Mouse (Mus musculus) liver, embryonic 14.5 days (tissue): ENCODE measurements around the gene Cdx2. TPM values are rescaled to one million over a fixed set of nuclear protein-coding genes. Genes with fewer than 3 reads are reported as not detected.
A peak's percentile ranks its signal among the peaks of the same experiment; 100 is the strongest.

Experiments used
- ATAC-seq: fragments of 200-750 bp; cut with Nextera tagmentation; 2 replicates; pipeline ENCODE4 v1.8.0; 2017; ENCODE audit warnings: moderate number of reproducible peaks, mild to moderate bottlenecking, moderate library complexity; ENCODE audit not compliant: insufficient read depth
- DNase-seq, 3 experiments: peaks; one replicate each; pipeline ENCODE4 v3.0.0-alpha.2; 2012 to 2013; ENCODE audit warnings: low read depth in 3 of 3, low spot score in 3 of 3
- H3K27ac ChIP-seq: fragments of 300-500 bp; sonication (generic); 2 replicates; pipeline ENCODE4 v1.5.1; 2014; ENCODE audit warnings: moderate library complexity, mild to moderate bottlenecking, control low read depth, inconsistent platforms
- H3K27me3 ChIP-seq: fragments of 300-500 bp; sonication (generic); 2 replicates; pipeline ENCODE4 v1.6.1; 2014; ENCODE audit warnings: mild to moderate bottlenecking, low read length, moderate library complexity; ENCODE audit not compliant: control insufficient read depth, insufficient read depth
- H3K36me3 ChIP-seq: fragments of 300-500 bp; sonication (generic); replicated peaks from 2 replicates; pipeline ENCODE4 v1.6.1; 2014; ENCODE audit warnings: low read depth; ENCODE audit not compliant: control insufficient read depth, insufficient read depth
- H3K4me1 ChIP-seq, 2 experiments: fragments of 200-500 bp in 1 of 2; fragments of 300-500 bp in 1 of 2; sonication (generic) in 1 of 2; replicated peaks; 2 replicates each; pipeline ENCODE4 v1.6.1; 2012 to 2014; ENCODE audit warnings: antibody characterized with exemption in 1 of 2, inconsistent platforms in 1 of 2, low read length in 1 of 2; ENCODE audit not compliant: control insufficient read depth in 2 of 2, insufficient read depth in 2 of 2
- H3K4me2 ChIP-seq: fragments of 300-500 bp; sonication (generic); 2 replicates; pipeline ENCODE4 v1.6.1; 2014; ENCODE audit warnings: low read depth, mild to moderate bottlenecking, control low read depth, moderate library complexity
- H3K4me3 ChIP-seq, 2 experiments: fragments of 200-500 bp in 1 of 2; fragments of 300-500 bp in 1 of 2; sonication (generic) in 1 of 2; 2 replicates each; pipeline ENCODE4 v1.5.1; 2012 to 2014; ENCODE audit warnings: low read depth in 2 of 2, low read length in 2 of 2, mild to moderate bottlenecking in 2 of 2, control low read depth in 1 of 2, inconsistent platforms in 1 of 2, moderate library complexity in 1 of 2; ENCODE audit not compliant: insufficient read depth in 1 of 2
- H3K9ac ChIP-seq: fragments of 300-500 bp; sonication (generic); replicated peaks from 2 replicates; pipeline ENCODE4 v1.6.1; 2014; ENCODE audit warnings: mild to moderate bottlenecking, control low read depth, moderate library complexity
- H3K9me3 ChIP-seq: fragments of 300-500 bp; sonication (generic); 2 replicates; pipeline ENCODE4 v1.6.1; 2016; ENCODE audit warnings: low read length, mixed read lengths; ENCODE audit not compliant: control insufficient read depth
- CTCF ChIP-seq: IDR thresholded peaks from 2 replicates; pipeline ENCODE4 v1.5.1; 2016; ENCODE audit warnings: antibody characterized with exemption, low read depth, control low read depth
- EP300 ChIP-seq: IDR thresholded peaks from 2 replicates; pipeline ENCODE4 v1.6.1; 2016; ENCODE audit warnings: antibody characterized with exemption, low read depth
- WGBS: fragments of 180-500 bp; shearing (Covaris S2); extraction: QIAGEN DNeasy Blood & Tissue Kit; methylation state at CpG from one replicate; pipeline ENCODE4 v1.1.7; 2014; ENCODE audit not compliant: insufficient replicate concordance; 5-methylcytosine and 5-hydroxymethylcytosine counted together
- polyA plus RNA-seq, 2 experiments: library from polyadenylated mRNA; depleted of rRNA in 1 of 2; stranded (reverse) in 1 of 2; unstranded in 1 of 2; fragments of >200 nt; fragmentation: Nextera tagmentation in 1 of 2; extraction: Ambion mirVana in 1 of 2; gene quantifications; 2 replicates each; pipeline versions ENCODE4 v1.2.1 to v1.2.3; 2012 to 2014

Cdx2 gene
- polyA plus RNA-seq, 2 experiments, result not detected

GRCm38 (mm10) chr5:147339560-147339959, 32.5 kb upstream of the Cdx2 start:
- TF ChIP-seq EP300 (no peak), CTCF (no peak)
- Histone ChIP-seq H3K4me3 (no peak overlapping the region), H3K4me1 (no peaks in the 10 kb centered on the region), H3K36me3 (no peaks in the 10 kb centered on the region), H3K9ac (no peak overlapping the region), H3K4me2 (no peak overlapping the region), H3K27me3 (no peaks in the 10 kb centered on the region), H3K27ac (no peak overlapping the region), H3K9me3 (no peaks in the 10 kb centered on the region)
- DNase-seq (no peak), ATAC-seq (no peak)
- WGBS, result 20% methylated on average over 11 of the region's 11 CpGs

- no peaks in the 10 kb centered on the region for H3K27me3 ChIP-seq
- DNase-seq, result no peak
- H3K4me2 ChIP-seq, result no peak overlapping the region
- no peak overlapping the region for H3K4me3 ChIP-seq
- H3K9me3 ChIP-seq, result no peaks in the 10 kb centered on the region
- TF ChIP-seq EP300, result no peak
- no peak for TF ChIP-seq CTCF
- 56% methylated on average over 9 of the region's 9 CpGs for WGBS
- no peak overlapping the region for H3K9ac ChIP-seq
- H3K36me3 ChIP-seq, result no peaks in the 10 kb centered on the region
- ATAC-seq, result no peak
- H3K27ac ChIP-seq, result no peak overlapping the region
- no peaks in the 10 kb centered on the region for H3K4me1 ChIP-seq
Observed at GRCm38 (mm10) chr5:147338967-147339366, 31.9 kb upstream of the Cdx2 start.

- Histone ChIP-seq H3K4me3 (no peak overlapping the region), H3K4me2 (no peak overlapping the region), H3K27me3 (no peaks in the 10 kb centered on the region), H3K9me3 (no peaks in the 10 kb centered on the region), H3K27ac (no peak overlapping the region), H3K4me1 (no peaks in the 10 kb centered on the region), H3K9ac (no peak overlapping the region), H3K36me3 (no peaks in the 10 kb centered on the region)
- ATAC-seq (no peak), DNase-seq (no peak)
- WGBS, result 44% methylated on average over 7 of the region's 7 CpGs
- TF ChIP-seq EP300, result no peak
- TF ChIP-seq CTCF, result no peak
Observed at GRCm38 (mm10) chr5:147332711-147333110, 25.6 kb upstream of the Cdx2 start.

- Histone ChIP-seq H3K36me3 (no peaks in the 10 kb centered on the region), H3K27me3 (no peaks in the 10 kb centered on the region), H3K9me3 (no peaks in the 10 kb centered on the region), H3K4me1 (no peaks in the 10 kb centered on the region), H3K27ac (no peak overlapping the region), H3K4me2 (no peak overlapping the region), H3K9ac (no peak overlapping the region), H3K4me3 (no peak overlapping the region)
- TF ChIP-seq EP300 (no peak), CTCF (peak; percentile 85)
- no peak for ATAC-seq
- WGBS, result 36% methylated on average over 2 of the region's 2 CpGs
- peak in 2 of 3 experiments; percentile 33 to 37 for DNase-seq
Observed at GRCm38 (mm10) chr5:147331547-147331946, 24.5 kb upstream of the Cdx2 start.

DNA sequence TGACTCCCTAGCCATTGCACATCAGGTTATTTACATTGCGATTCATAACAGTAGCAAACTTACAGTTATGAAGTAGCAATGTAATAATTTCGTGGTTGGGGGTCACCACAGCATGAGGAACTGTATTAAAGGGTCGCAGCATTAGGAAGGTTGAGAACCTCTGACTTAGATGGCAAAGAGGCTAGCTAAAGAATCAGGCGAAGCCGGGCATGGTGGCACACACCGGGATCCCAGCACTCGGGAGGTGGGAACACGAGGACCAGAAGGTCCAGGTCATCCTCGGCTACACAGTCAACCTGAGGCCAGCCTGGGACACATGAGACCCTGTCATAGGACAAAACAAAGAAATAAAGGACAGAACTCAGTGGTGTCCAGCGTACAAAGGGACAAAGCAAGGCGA, 22.9 kb upstream of the Cdx2 start:
- Histone ChIP-seq H3K27ac (no peak overlapping the region), H3K9me3 (no peaks in the 10 kb centered on the region), H3K36me3 (no peaks in the 10 kb centered on the region), H3K9ac (no peak overlapping the region), H3K4me1 (no peaks in the 10 kb centered on the region), H3K4me2 (no peak overlapping the region), H3K4me3 (no peak overlapping the region), H3K27me3 (no peaks in the 10 kb centered on the region)
- no peak for DNase-seq
- TF ChIP-seq CTCF (no peak), EP300 (no peak)
- no peak for ATAC-seq
- WGBS, result 68% methylated on average over 11 of the region's 11 CpGs

DNA sequence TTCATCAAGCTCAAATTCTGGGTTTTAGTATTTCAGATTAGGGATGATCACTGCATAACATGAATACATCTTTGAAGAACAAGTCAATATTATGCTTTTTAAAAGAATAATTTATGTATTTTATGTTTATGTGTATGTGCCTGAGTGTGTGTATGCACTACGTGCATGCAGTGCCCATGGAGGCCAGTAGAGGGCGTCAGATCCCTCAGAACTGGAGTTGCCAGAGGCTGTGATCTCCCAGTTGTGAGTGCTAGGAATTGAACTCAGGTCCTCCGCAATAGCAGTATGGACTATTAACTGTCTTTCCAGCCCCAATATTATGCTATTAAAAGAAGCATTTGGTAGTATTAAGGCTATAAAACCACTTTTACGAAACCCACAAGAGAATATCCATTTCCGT, 20.6 kb upstream of the Cdx2 start:
- H3K4me2 ChIP-seq, result no peak overlapping the region
- H3K27me3 ChIP-seq, result no peaks in the 10 kb centered on the region
- no peaks in the 10 kb centered on the region for H3K9me3 ChIP-seq
- peaks cover 0 to 1% of the 10 kb centered on the region in 2 experiments; a peak in 2 of 4 replicates for H3K4me1 ChIP-seq
- DNase-seq (no peak), ATAC-seq (no peak)
- TF ChIP-seq CTCF (peak; percentile 54), EP300 (no peak)
- H3K27ac ChIP-seq, result no peak overlapping the region
- 75% methylated on average over 5 of the region's 5 CpGs for WGBS
- H3K36me3 ChIP-seq, result no peaks in the 10 kb centered on the region
- no peak overlapping the region for H3K9ac ChIP-seq
- no peak overlapping the region for H3K4me3 ChIP-seq
